Mouse (Mus musculus): ENCODE measurements around the gene March5. TPM values are rescaled to one million over a fixed set of nuclear protein-coding genes. Genes with fewer than 3 reads are reported as not detected.
A peak's percentile ranks its signal among the peaks of the same experiment; 100 is the strongest.

Gene March5
- total and polyA plus RNA-seq, 2 experiments from 2014 or later, result 50.3 to 100 TPM

- TF ChIP-seq CTCF (IDR thresholded peaks at IDR 0.05; ENCODE audit: low read depth), result no peak
- H3K4me2 ChIP-seq (ENCODE audit: low read depth, low read length), result no peak overlapping the region
- H3K27ac ChIP-seq, result no peak overlapping the region
- no peaks in the 10 kb centered on the region for H3K36me3 ChIP-seq (ENCODE audit: insufficient read depth, low read length)
- ATAC-seq, result no peak
- no peak overlapping the region for H3K9ac ChIP-seq (replicated peaks; ENCODE audit: low read length)
- H3K27me3 ChIP-seq (ENCODE audit: insufficient read depth, low read length), result no peaks in the 10 kb centered on the region
- H3K9me3 ChIP-seq (ENCODE audit: low read length), result no peaks in the 10 kb centered on the region
- no peak for DNase-seq (ENCODE audit: low spot score)
- WGBS, result 94% methylated on average over 9 of the region's 9 CpGs
- no peak overlapping the region for H3K4me3 ChIP-seq (ENCODE audit: low read length)
- H3K4me1 ChIP-seq (ENCODE audit: insufficient read depth, low read length), result no peaks in the 10 kb centered on the region
These were observed 48.0 kb downstream of the March5 start for GRCm38 (mm10) chr19:37255321-37255720.

- no peaks in the 10 kb centered on the region for H3K9me3 ChIP-seq (ENCODE audit: low read length)
- no peak overlapping the region for H3K4me2 ChIP-seq (ENCODE audit: low read depth, low read length)
- no peaks in the 10 kb centered on the region for H3K4me1 ChIP-seq (ENCODE audit: insufficient read depth, low read length)
- H3K27ac ChIP-seq, result no peak overlapping the region
- H3K4me3 ChIP-seq (ENCODE audit: low read length), result no peak overlapping the region
- DNase-seq (ENCODE audit: low spot score) (no peak), ATAC-seq (no peak)
- H3K27me3 ChIP-seq (ENCODE audit: insufficient read depth, low read length), result no peaks in the 10 kb centered on the region
- no peak for TF ChIP-seq CTCF (IDR thresholded peaks at IDR 0.05; ENCODE audit: low read depth)
- WGBS, result 82% methylated on average over 4 of the region's 4 CpGs
- no peaks in the 10 kb centered on the region for H3K36me3 ChIP-seq (ENCODE audit: insufficient read depth, low read length)
- no peak overlapping the region for H3K9ac ChIP-seq (replicated peaks; ENCODE audit: low read length)
These were observed 55.0 kb downstream of the March5 start for GRCm38 (mm10) chr19:37262389-37262788.

GRCm38 (mm10) chr19:37263566-37263942 lies 56.2 kb downstream of the March5 start:
- ATAC-seq (no peak), DNase-seq (ENCODE audit: low spot score) (no peak)
- peak overlapping the region; percentile 39; the same call in 1 of the 2 replicates for H3K4me2 ChIP-seq (ENCODE audit: low read depth, low read length)
- H3K4me3 ChIP-seq (ENCODE audit: low read length), result no peak overlapping the region
- H3K36me3 ChIP-seq (ENCODE audit: insufficient read depth, low read length), result peaks cover 4% of the 10 kb centered on the region; the same call in 1 of the 2 replicates
- H3K9ac ChIP-seq (replicated peaks; ENCODE audit: low read length), result no peak overlapping the region
- H3K9me3 ChIP-seq (ENCODE audit: low read length), result no peaks in the 10 kb centered on the region
- WGBS, result 58% methylated on average over 8 of the region's 8 CpGs
- no peaks in the 10 kb centered on the region for H3K4me1 ChIP-seq (ENCODE audit: insufficient read depth, low read length)
- no peak overlapping the region for H3K27ac ChIP-seq
- TF ChIP-seq CTCF (IDR thresholded peaks at IDR 0.05; ENCODE audit: low read depth), result no peak
- no peaks in the 10 kb centered on the region for H3K27me3 ChIP-seq (ENCODE audit: insufficient read depth, low read length)

- peak; percentile 47 for DNase-seq (ENCODE audit: low spot score)
- 39% methylated on average over 23 of the region's 23 CpGs for WGBS
- Histone ChIP-seq H3K36me3 (ENCODE audit: insufficient read depth, low read length) (peaks cover 6% of the 10 kb centered on the region), H3K9me3 (ENCODE audit: low read length) (no peaks in the 10 kb centered on the region), H3K27ac (no peak overlapping the region), H3K9ac (replicated peaks; ENCODE audit: low read length) (0 out of 2 replicates have a peak overlapping the region, but pooled peaks have one; percentile 17), H3K4me2 (ENCODE audit: low read depth, low read length) (peak overlapping the region; percentile 39), H3K4me3 (ENCODE audit: low read length) (no peak overlapping the region), H3K27me3 (ENCODE audit: insufficient read depth, low read length) (no peaks in the 10 kb centered on the region), H3K4me1 (ENCODE audit: insufficient read depth, low read length) (no peaks in the 10 kb centered on the region)
- no peak for TF ChIP-seq CTCF (IDR thresholded peaks at IDR 0.05; ENCODE audit: low read depth)
- no peak for ATAC-seq
These were observed 56.9 kb downstream of the March5 start for GRCm38 (mm10) chr19:37263943-37264897.

- Histone ChIP-seq H3K27me3 (ENCODE audit: insufficient read depth, low read length) (no peaks in the 10 kb centered on the region), H3K4me2 (ENCODE audit: low read depth, low read length) (no peak overlapping the region), H3K36me3 (ENCODE audit: insufficient read depth, low read length) (peaks cover 15% of the 10 kb centered on the region), H3K9me3 (ENCODE audit: low read length) (no peaks in the 10 kb centered on the region), H3K27ac (no peak overlapping the region), H3K4me3 (ENCODE audit: low read length) (no peak overlapping the region), H3K9ac (replicated peaks; ENCODE audit: low read length) (no peak overlapping the region), H3K4me1 (ENCODE audit: insufficient read depth, low read length) (no peaks in the 10 kb centered on the region)
- 31% methylated on average over 10 of the region's 10 CpGs for WGBS
- ATAC-seq (peak; percentile 80), DNase-seq (ENCODE audit: low spot score) (peak; percentile 95)
- TF ChIP-seq CTCF (IDR thresholded peaks at IDR 0.05; ENCODE audit: low read depth), result peak; percentile 97
These were observed 58.2 kb downstream of the March5 start for GRCm38 (mm10) chr19:37265333-37266103.

GRCm38 (mm10) chr19:37269106-37269505 lies 61.8 kb downstream of the March5 start:
- H3K27me3 ChIP-seq (ENCODE audit: insufficient read depth, low read length), result no peaks in the 10 kb centered on the region
- no peaks in the 10 kb centered on the region for H3K9me3 ChIP-seq (ENCODE audit: low read length)
- H3K4me2 ChIP-seq (ENCODE audit: low read depth, low read length), result no peak overlapping the region
- no peak overlapping the region for H3K27ac ChIP-seq
- H3K4me1 ChIP-seq (ENCODE audit: insufficient read depth, low read length), result no peaks in the 10 kb centered on the region
- H3K4me3 ChIP-seq (ENCODE audit: low read length), result no peak overlapping the region
- WGBS, result 90% methylated on average over 16 of the region's 16 CpGs
- H3K36me3 ChIP-seq (ENCODE audit: insufficient read depth, low read length), result peaks cover 20% of the 10 kb centered on the region
- DNase-seq (ENCODE audit: low spot score) (no peak), ATAC-seq (no peak)
- no peak for TF ChIP-seq CTCF (IDR thresholded peaks at IDR 0.05; ENCODE audit: low read depth)
- H3K9ac ChIP-seq (replicated peaks; ENCODE audit: low read length), result no peak overlapping the region

Other genes with a start within 250 kb of the March5 start
- 23.7 and 26.1 TPM in 2 replicates for gene Cpeb3, start 1.1 kb downstream of the March5 start, total RNA-seq (2014; rRNA removed)
- gene Cpeb3, start 1.1 kb downstream of the March5 start, polyA plus RNA-seq (2015; fragmentation: Nextera tagmentation; extraction: Ambion mirVana), result 10.3 and 11.3 TPM in 2 replicates
- gene Ide, start 130.3 kb downstream of the March5 start, total RNA-seq (2014; rRNA removed), result 25.1 and 29.1 TPM in 2 replicates
- 38.5 and 40.5 TPM in 2 replicates for gene Ide, start 130.3 kb downstream of the March5 start, polyA plus RNA-seq (2015; fragmentation: Nextera tagmentation; extraction: Ambion mirVana)
- 12.1 and 14.2 TPM in 2 replicates for gene Kif11, start 168.9 kb downstream of the March5 start, total RNA-seq (2014; rRNA removed)
- 10.1 and 10.9 TPM in 2 replicates for gene Kif11, start 168.9 kb downstream of the March5 start, polyA plus RNA-seq (2015; fragmentation: Nextera tagmentation; extraction: Ambion mirVana)
- 0.16 and 2.7 TPM in 2 replicates for gene Hhex, start 227.3 kb downstream of the March5 start, total RNA-seq (2014; rRNA removed)
- 4.2 and 4.7 TPM in 2 replicates for gene Hhex, start 227.3 kb downstream of the March5 start, polyA plus RNA-seq (2015; fragmentation: Nextera tagmentation; extraction: Ambion mirVana)

All from hindbrain, postnatal 0 days (tissue).